Mouse (Mus musculus) left cerebral cortex, adult 8-10 months (tissue): ENCODE results near the gene Stap1. TPM values are rescaled to one million over a fixed set of nuclear protein-coding genes. Genes with fewer than 3 reads are reported as not detected.
A peak's percentile ranks its signal among the peaks of the same experiment; 100 is the strongest.

ENCODE experiments used
- DNase-seq, 2 experiments: peaks; one replicate each; pipeline ENCODE4 v3.0.0; 2022; ENCODE audit warnings: low spot score in 2 of 2
- total RNA-seq, 4 experiments: library from RNA; stranded (reverse); gene quantifications; 2 replicates each; pipeline ENCODE4 v1.2.4; 2022

Gene Stap1
- total RNA-seq = not detected

GRCm38 (mm10) chr5:86071538-86071937 lies at the start of gene Stap1:
Gene Stap1, plus strand, starts transcription at chr5:86071746.
- DNase-seq = no peak

DNA sequence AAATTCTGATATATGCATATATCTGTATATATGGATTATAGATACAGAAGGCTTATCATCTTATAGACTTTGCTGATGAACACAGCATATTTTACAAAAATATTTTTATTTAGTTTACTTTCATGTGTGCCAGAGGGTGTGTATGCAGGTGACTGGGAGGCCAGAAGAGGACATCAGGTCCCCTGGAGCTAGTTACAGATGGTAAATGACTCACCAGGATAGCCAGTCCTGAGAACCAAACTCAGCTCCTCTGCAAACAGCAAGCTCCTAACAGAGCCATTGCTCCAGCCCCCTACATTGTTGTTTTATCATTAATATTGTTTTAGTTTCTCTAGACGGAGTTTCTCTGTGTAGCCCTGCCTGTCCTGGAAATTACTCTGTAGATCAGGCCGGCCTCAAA lies 41.7 kb upstream of the Stap1 start:
- DNase-seq = no peak

DNA sequence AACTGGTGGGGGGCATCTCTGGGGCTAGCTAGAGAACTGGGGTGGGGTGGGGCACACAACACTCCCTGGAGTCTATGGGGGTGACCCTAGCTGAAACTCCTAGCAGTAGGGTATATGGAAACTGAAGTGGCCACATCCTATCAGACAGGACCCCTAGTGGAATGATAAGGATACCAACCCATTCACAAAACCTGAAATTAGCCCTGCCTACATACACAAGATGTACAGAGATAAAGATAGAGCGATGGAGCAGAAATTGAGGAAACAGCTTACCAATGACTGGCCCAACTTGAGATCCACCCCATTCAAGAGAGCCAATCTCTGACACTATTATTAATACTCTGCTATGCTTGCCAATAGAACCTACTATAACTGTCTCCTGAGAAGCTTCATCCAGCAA lies 8.0 kb upstream of the Stap1 start:
- no peak for DNase-seq

- DNase-seq = peak; percentile 81 to 94
Measured at GRCm38 (mm10) chr5:86065101-86065875, 6.3 kb upstream of the Stap1 start, which contains the start of gene Cenpc1. Gene Cenpc1, minus strand, starts transcription at chr5:86065583.

GRCm38 (mm10) chr5:86065876-86066550 lies 5.5 kb upstream of the Stap1 start:
- no peak for DNase-seq

DNA sequence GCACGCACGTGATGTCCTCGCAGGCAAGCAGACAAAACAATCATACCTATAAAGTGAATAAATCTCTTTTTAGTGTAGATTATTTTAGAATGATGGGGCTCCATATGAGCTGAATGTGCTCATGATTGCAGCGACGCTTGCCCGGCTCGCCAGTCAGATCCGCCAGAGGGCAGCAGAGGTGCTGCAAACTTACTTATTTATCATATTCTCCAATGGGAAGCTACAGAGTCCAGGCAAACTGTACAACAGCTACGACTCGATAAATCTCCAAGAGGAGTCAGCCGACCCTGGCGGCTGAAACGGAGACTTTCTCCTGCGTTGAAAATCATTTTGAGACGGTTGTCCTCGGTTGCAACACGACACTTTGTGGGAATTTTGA lies 5.0 kb upstream of the Stap1 start:
- peak; percentile 82 to 85 for DNase-seq

- no peak for DNase-seq
Measured at GRCm38 (mm10) chr5:86068451-86068850, 3.1 kb upstream of the Stap1 start.

DNA sequence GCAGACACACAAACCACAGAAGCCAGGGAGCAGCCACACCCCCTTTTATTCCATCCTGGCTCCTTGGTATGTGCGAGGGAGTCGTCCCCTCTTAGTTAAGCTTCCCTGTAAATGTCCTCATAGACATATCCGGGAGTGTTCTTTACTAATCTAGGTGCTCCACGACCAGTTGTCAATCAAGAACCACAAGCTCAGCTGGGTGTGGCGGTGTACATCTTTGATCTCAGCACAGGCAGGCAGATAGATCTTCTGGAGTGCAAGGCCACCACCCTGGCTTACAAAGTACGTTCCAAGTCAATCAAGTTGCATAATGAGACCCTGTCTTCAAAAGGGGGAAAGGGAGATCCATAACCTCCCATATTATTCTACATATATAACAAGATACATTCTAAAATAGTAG lies 2.4 kb upstream of the Stap1 start:
- DNase-seq = no peak

DNA sequence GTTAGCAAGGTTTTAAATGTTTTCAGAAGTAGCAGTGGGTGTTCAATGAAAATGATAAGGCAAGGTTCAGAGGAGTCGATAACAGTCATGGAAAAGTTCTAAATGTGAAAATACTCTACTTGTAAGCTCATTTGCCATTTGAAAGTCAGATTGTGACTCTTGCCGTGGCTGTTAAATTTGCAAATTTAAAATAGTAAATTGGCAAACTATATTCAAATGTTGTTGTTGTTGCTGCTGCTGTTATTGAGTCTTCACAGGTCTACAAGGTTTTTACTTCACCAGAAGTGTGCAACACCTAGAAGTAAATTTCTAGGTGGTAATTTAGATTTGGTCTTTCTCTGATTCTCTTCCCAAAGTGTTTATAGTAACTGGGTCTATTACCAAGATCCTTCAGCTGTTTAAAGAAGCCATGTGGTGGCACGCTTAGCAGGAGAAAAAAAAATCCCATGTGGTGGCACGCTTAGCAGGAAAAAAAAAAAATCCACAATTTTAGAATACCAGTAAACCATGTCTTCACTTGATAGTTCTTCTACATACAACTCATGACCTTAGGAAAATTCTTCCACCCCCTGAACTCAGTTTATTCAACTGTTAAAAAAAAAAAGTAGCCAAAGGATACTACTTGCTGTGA lies 1.3 kb downstream of the Stap1 start:
- no peak for DNase-seq

GRCm38 (mm10) chr5:86078720-86079334 lies 7.3 kb downstream of the Stap1 start:
- DNase-seq = no peak

DNA sequence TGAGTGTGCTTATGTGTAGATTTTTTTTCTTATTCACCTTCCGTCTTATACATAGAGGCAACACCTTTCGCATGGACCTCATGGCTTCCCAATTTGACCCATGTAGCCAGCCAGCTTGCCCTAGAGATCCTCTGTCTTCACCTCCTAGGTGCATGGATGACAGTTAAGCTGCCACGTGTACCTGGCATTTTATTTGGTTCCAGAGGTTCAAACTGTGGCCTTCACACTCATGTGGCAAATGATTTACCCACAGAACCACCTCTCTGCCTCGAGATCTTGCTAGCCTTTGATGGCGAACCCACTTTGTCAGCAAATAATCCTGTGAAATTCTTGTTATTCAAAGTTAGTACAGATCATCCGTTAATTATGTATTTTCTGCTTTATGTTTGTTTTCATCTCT lies 12.4 kb downstream of the Stap1 start:
- no peak for DNase-seq

GRCm38 (mm10) chr5:86084979-86085378 lies 13.4 kb downstream of the Stap1 start:
- no peak for DNase-seq

DNA sequence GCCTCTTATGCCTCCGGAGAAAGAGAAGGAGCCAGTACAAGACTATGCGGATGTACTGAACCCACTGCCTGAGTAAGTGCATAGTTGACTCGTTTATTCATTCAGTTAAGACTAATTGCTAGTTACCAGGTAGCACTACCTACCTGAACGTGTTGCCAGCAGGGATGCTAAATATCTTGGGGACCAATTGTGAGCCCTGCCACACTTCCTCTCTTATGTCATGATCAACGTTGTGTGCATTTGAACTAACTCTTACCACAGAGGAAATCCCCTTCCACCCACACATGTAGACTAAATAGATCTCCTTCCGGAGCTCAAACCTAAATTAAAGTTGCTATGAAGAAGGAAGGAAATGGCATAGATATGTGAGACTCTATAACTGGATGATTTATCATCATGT lies 15.2 kb downstream of the Stap1 start:
- DNase-seq = no peak

DNA sequence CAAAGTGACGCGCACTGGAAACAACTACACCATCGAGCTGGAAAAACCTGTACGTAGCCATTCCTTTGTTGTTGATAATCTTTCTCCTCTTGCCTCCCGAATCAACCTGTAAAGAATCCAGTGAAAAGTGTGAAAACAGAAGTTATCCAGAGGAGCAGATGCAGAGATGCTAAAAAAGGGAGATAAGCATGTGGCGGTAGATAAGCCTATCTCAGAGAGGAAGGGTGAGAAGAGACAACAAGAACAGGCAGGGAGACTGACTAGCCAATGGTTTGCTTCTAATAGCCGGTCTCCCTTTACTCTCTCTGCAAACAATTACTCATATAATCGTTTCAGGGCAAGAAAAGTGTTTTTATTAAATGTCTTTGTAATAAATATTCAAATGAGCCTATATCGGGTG lies 23.2 kb downstream of the Stap1 start:
- DNase-seq = no peak

DNA sequence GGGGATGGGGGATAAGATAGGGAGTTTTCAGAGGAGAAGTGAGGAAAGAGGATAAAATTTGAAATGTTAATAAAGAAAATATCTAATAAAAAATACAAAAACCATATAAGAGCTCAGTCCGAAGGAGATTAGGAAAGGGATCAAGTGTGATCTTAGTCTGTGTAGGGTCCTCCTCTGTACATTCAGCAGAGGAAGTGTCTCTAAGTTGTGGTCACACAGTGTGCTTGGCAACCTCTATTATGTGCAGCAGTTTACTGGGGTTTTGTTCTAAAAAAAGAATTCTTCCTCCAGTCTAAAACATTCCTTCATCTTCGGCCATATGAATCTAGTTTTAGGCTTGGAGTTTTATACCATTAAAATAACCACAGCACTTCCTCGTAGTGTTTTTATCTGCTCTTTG lies 27.4 kb downstream of the Stap1 start:
- no peak for DNase-seq

GRCm38 (mm10) chr5:86100621-86101020 lies 29.1 kb downstream of the Stap1 start:
- no peak for DNase-seq

DNA sequence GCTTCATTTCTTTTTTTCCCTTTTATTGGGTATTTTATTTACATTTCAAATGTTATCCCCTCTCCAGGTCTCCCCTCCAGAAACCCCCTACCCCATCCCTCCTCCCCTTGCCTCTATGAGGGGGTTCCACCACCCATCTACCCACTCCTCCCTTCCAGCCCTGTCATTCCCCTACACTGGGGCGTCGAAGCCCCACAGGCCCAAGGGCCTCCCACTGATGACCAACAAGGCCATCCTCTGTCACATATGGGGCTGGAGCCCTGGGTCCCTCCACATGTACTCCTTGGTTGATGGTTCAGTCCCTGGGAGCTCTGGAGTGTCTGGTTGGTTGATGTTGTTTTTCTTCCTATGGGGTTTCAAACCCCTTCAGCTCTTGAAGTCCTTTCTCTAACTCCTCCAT lies 30.6 kb downstream of the Stap1 start:
- DNase-seq = no peak

DNA sequence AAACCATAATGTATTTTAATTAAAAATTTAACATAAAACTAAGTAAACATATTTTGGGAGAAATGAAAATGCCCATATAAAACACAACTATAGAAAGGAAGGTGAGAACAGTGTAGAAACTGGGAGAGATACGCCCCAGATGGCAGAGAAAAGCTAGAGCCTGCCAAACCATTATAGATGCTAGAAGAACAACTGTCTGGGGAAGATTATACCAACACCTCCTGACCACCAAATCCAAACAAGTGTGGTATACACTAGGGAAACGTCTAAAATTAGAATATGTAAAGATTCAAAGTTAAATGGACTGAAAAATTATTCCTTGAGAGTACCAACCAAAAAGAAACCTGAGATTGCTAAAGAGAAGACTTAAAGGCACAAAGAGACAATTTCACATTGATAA lies 35.1 kb downstream of the Stap1 start:
- DNase-seq = no peak

GRCm38 (mm10) chr5:86111074-86111473 lies 39.5 kb downstream of the Stap1 start:
- no peak for DNase-seq

DNA sequence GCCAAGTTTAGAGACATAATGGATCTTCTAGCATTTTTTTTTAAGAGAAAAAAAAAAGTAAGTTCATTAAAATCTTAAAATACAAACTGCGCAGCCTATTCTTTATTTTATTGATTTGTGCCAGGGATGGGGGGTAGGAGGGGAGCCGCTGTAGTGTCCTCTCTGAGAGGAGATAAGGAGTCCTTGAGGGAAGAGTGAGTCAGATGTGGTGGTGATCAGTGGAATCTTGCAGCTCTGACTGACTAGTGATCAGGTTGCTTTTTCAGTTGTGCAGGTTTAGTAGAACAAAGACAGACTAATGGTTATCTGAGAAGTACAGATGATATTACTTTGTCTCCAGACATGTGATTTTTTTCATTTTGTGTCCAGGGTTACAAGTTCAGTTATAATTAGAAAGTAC lies 41.5 kb downstream of the Stap1 start:
- DNase-seq = no peak

DNA sequence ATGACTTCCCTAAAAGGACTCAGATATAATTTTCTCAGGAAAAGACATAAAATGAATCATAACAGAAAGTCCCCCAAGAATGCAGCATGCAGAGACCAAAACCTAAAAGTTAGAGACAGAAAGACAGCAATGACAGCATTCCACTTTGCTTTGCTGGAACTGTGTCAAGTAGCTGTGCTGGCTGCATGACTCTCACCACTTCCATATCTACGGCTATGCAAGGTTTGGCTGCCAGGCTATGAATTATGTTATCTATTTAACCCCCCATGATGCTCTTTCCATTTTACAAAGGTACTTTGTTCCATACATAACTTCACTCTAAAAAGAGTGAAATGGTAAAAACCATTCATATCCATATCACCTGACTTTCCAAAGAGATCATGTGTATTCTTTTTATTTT lies 42.5 kb downstream of the Stap1 start:
- no peak for DNase-seq

GRCm38 (mm10) chr5:86118457-86119094 lies 47.0 kb downstream of the Stap1 start:
- no peak for DNase-seq
